Mouse (Mus musculus) embryonic facial prominence, embryonic 14.5 days (tissue): Measurements from ENCODE around the gene Abhd4. TPM values are rescaled to one million over a fixed set of nuclear protein-coding genes. Genes with fewer than 3 reads are reported as not detected.

ENCODE experiments used
- ATAC-seq: fragments of 200-750 bp; cut with Nextera tagmentation; 2 replicates; pipeline ENCODE4 v1.8.0; 2017; ENCODE audit warnings: low read depth, moderate number of reproducible peaks, moderate TSS enrichment
- DNase-seq: peaks from one replicate; pipeline ENCODE4 v3.0.0-alpha.2; 2015; ENCODE audit warnings: low spot score
- H3K27ac ChIP-seq: fragments of 300-500 bp; sonication (generic); replicated peaks from 2 replicates; pipeline ENCODE4 v1.5.1; 2014; ENCODE audit warnings: low read depth, mild to moderate bottlenecking, low read length, moderate library complexity
- H3K27me3 ChIP-seq: fragments of 300-500 bp; sonication (generic); replicated peaks from 2 replicates; pipeline ENCODE4 v1.6.1; 2014; ENCODE audit warnings: low read length; ENCODE audit not compliant: control insufficient read depth, insufficient read depth
- H3K36me3 ChIP-seq: fragments of 300-500 bp; sonication (generic); 2 replicates; pipeline ENCODE4 v1.6.1; 2014; ENCODE audit warnings: low read length, mixed read lengths; ENCODE audit not compliant: control insufficient read depth, insufficient read depth
- H3K4me1 ChIP-seq: fragments of 300-500 bp; sonication (generic); 2 replicates; pipeline ENCODE4 v1.6.1; 2014; ENCODE audit warnings: antibody characterized with exemption, low read length; ENCODE audit not compliant: control insufficient read depth, insufficient read depth
- H3K4me2 ChIP-seq: fragments of 300-500 bp; sonication (generic); 2 replicates; pipeline ENCODE4 v1.6.1; 2014; ENCODE audit warnings: low read depth, mild to moderate bottlenecking, low read length, moderate library complexity, mixed read lengths
- H3K4me3 ChIP-seq: fragments of 300-500 bp; sonication (generic); 2 replicates; pipeline ENCODE4 v1.5.1; 2014; ENCODE audit warnings: low read depth, mild to moderate bottlenecking, low read length
- H3K9ac ChIP-seq: fragments of 300-500 bp; sonication (generic); 2 replicates; pipeline ENCODE4 v1.6.1; 2014; ENCODE audit warnings: low read depth, mild to moderate bottlenecking, low read length, moderate library complexity, mixed read lengths
- H3K9me3 ChIP-seq: fragments of 300-500 bp; sonication (generic); 2 replicates; pipeline ENCODE4 v1.6.1; 2016; ENCODE audit warnings: low read length; ENCODE audit not compliant: control insufficient read depth
- WGBS: fragments of 180-500 bp; shearing (Covaris S2); extraction: QIAGEN DNeasy Blood & Tissue Kit; methylation state at CpG from one replicate; pipeline ENCODE4 v1.1.7; 2014; 5-methylcytosine and 5-hydroxymethylcytosine counted together
- polyA plus RNA-seq: library from polyadenylated mRNA; unstranded; fragments of >200 nt; fragmentation: Nextera tagmentation; extraction: Ambion mirVana; gene quantifications from 2 replicates; pipeline ENCODE4 v1.2.1, GENCODE M21; 2014

Gene Abhd4
- polyA plus RNA-seq, 1 experiment from 2014 or later = 59.0 TPM

GRCm38 (mm10) chr14:54219256-54219655, 34.7 kb upstream of the Abhd4 start:
- Histone ChIP-seq H3K4me1 (peaks cover 21% of the 10 kb centered on the region), H3K4me2 (no peak overlapping the region), H3K9me3 (no peaks in the 10 kb centered on the region), H3K27ac (no peak overlapping the region), H3K4me3 (no peak overlapping the region), H3K9ac (no peak overlapping the region), H3K36me3 (no peaks in the 10 kb centered on the region), H3K27me3 (no peaks in the 10 kb centered on the region)
- DNase-seq (no peak), ATAC-seq (no peak)
- 39% methylated on average over 8 of the region's 8 CpGs for WGBS

GRCm38 (mm10) chr14:54219849-54220248, 34.1 kb upstream of the Abhd4 start:
- H3K4me2 ChIP-seq = no peak overlapping the region
- no peak overlapping the region for H3K4me3 ChIP-seq
- no peak overlapping the region for H3K9ac ChIP-seq
- H3K36me3 ChIP-seq = no peaks in the 10 kb centered on the region
- no peak for ATAC-seq
- 0 out of 2 replicates have a peak overlapping the region, but pooled peaks have one; percentile 8 for H3K27ac ChIP-seq
- no peaks in the 10 kb centered on the region for H3K27me3 ChIP-seq
- no peaks in the 10 kb centered on the region for H3K9me3 ChIP-seq
- H3K4me1 ChIP-seq = peaks cover 20% of the 10 kb centered on the region
- no peak for DNase-seq
- 71% methylated on average over 7 of the region's 7 CpGs for WGBS

GRCm38 (mm10) chr14:54220726-54221494, 33.1 kb upstream of the Abhd4 start:
- Histone ChIP-seq H3K27ac (no peak overlapping the region), H3K4me2 (no peak overlapping the region), H3K9ac (no peak overlapping the region), H3K9me3 (no peaks in the 10 kb centered on the region), H3K27me3 (no peaks in the 10 kb centered on the region), H3K36me3 (no peaks in the 10 kb centered on the region), H3K4me3 (no peak overlapping the region), H3K4me1 (peaks cover 15% of the 10 kb centered on the region)
- 78% methylated on average over 8 of the region's 8 CpGs for WGBS
- ATAC-seq (no peak), DNase-seq (no peak)

- Histone ChIP-seq H3K27me3 (no peaks in the 10 kb centered on the region), H3K4me2 (no peak overlapping the region), H3K9ac (no peak overlapping the region), H3K36me3 (no peaks in the 10 kb centered on the region), H3K4me1 (peaks cover 15% of the 10 kb centered on the region), H3K4me3 (no peak overlapping the region), H3K9me3 (no peaks in the 10 kb centered on the region), H3K27ac (no peak overlapping the region)
- DNase-seq = no peak
- over 99% methylated on average over 6 of the region's 6 CpGs for WGBS
- no peak for ATAC-seq
Measured at GRCm38 (mm10) chr14:54221641-54222040, 32.3 kb upstream of the Abhd4 start.

- WGBS = 71% methylated on average over 8 of the region's 8 CpGs
Measured at GRCm38 (mm10) chr14:54222289-54222727, 31.7 kb upstream of the Abhd4 start.

GRCm38 (mm10) chr14:54223315-54224063, 30.5 kb upstream of the Abhd4 start:
- ATAC-seq = no peak

More at GRCm38 (mm10) chr14:54222289-54222727, 31.7 kb upstream of the Abhd4 start:
- H3K36me3 ChIP-seq = no peaks in the 10 kb centered on the region
- H3K4me2 ChIP-seq = no peak overlapping the region
- H3K4me3 ChIP-seq = no peak overlapping the region
- no peaks in the 10 kb centered on the region for H3K27me3 ChIP-seq
- H3K9ac ChIP-seq = no peak overlapping the region
- no peaks in the 10 kb centered on the region for H3K9me3 ChIP-seq
- ATAC-seq (no peak), DNase-seq (peak; percentile 40)
- H3K27ac ChIP-seq = no peak overlapping the region
- peaks cover 21% of the 10 kb centered on the region for H3K4me1 ChIP-seq

GRCm38 (mm10) chr14:54224064-54224417, 29.9 kb upstream of the Abhd4 start:
- Histone ChIP-seq H3K9ac (no peak overlapping the region), H3K9me3 (no peaks in the 10 kb centered on the region), H3K4me2 (no peak overlapping the region), H3K4me1 (peaks cover 22% of the 10 kb centered on the region), H3K4me3 (no peak overlapping the region), H3K27ac (no peak overlapping the region), H3K27me3 (no peaks in the 10 kb centered on the region), H3K36me3 (no peaks in the 10 kb centered on the region)
- 92% methylated on average over 5 of the region's 5 CpGs for WGBS
- ATAC-seq = no peak
- DNase-seq = no peak

More at GRCm38 (mm10) chr14:54223315-54224063, 30.5 kb upstream of the Abhd4 start:
- no peak for DNase-seq
- H3K9me3 ChIP-seq = no peaks in the 10 kb centered on the region
- H3K9ac ChIP-seq = no peak overlapping the region
- no peaks in the 10 kb centered on the region for H3K27me3 ChIP-seq
- H3K4me2 ChIP-seq = no peak overlapping the region
- no peak overlapping the region for H3K4me3 ChIP-seq
- 55% methylated on average over 13 of the region's 13 CpGs for WGBS
- H3K4me1 ChIP-seq = peaks cover 21% of the 10 kb centered on the region
- no peak overlapping the region for H3K27ac ChIP-seq
- H3K36me3 ChIP-seq = no peaks in the 10 kb centered on the region

- Histone ChIP-seq H3K27ac (no peak overlapping the region), H3K9ac (no peak overlapping the region), H3K4me2 (no peak overlapping the region), H3K27me3 (no peaks in the 10 kb centered on the region), H3K36me3 (no peaks in the 10 kb centered on the region), H3K4me1 (peaks cover 19% of the 10 kb centered on the region; the same call in 1 of the 2 replicates), H3K4me3 (no peak overlapping the region), H3K9me3 (no peaks in the 10 kb centered on the region)
- WGBS = 49% methylated on average over 16 of the region's 16 CpGs
- DNase-seq (peak; percentile 33), ATAC-seq (no peak)
Measured at GRCm38 (mm10) chr14:54224484-54225467, 29.2 kb upstream of the Abhd4 start.
